ENCODE assay signal across 35 mouse cellular contexts in the genomic region with DNA sequence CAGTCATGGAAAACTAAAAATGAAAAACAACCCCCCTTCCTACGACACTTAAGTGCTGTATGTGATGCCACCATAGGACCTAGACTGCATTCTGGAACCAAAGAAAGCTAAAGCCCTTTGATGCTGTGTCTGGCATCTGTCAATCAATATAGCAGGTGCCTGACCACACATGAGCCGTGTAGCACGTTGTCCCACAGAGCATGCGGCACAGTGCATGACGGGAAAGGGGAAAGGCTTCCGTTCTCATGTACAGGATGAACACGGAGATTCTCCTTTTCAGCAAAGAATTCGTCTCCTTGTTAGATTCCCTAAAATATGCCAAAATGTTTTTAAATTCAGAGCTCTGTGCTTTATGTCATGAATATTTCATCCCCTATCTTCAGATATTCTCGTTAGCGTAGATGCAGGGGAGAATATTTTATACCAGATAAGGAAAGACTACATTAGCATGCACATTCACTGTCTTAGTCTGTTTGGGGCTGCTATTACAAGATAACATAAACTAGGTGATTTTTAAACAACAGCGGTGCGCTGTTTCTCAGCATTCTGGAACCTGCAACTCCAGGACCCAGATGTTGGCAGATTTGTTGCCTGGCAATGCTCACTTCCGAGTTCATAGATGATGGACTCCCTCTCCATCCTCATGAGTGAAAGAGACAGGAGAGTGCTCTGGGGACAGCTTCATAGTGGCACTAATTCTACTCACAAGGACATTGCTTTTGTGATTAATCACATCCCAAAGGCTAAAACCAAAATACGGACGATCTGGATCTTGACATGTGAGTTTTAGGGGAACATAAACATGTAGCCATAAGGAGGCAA. TPM values are rescaled to one million over a fixed set of nuclear protein-coding genes. Genes with fewer than 3 reads are reported as not detected.
DNase-seq lines count a peak whose midpoint lies in the region; ATAC-seq and TF ChIP-seq lines count a peak whose summit lies in the region.
"Had no signal": no experiment of that assay in that cellular context is flagged by ENCODE, and none has a peak within 500 bp of the region (broad histone marks: within the 10 kb centered on the region; RNA-seq: fewer than 3 reads in every experiment).

No protein-coding gene starts in this region.

- H3K9me3 ChIP-seq in forebrain, embryonic 16.5 days (ENCODE audit: control insufficient read depth, low read length): no peaks in the 10 kb centered on the region
- no peaks in the 10 kb centered on the region for H3K9me3 ChIP-seq in forebrain, embryonic 13.5 days (replicated peaks)
- H3K9me3 ChIP-seq: embryonic facial prominence, embryonic 12.5 days; hindbrain, embryonic 10.5 days; intestine, embryonic 15.5 days; limb, embryonic 10.5 days; limb, embryonic 15.5 days; liver, embryonic 13.5 days had no signal

- H3K4me2 ChIP-seq in forebrain, embryonic 16.5 days (ENCODE audit: low read length): no peak overlapping the region
- H3K4me2 ChIP-seq in forebrain, embryonic 13.5 days: no peak overlapping the region
- H3K4me2 ChIP-seq: embryonic facial prominence, embryonic 12.5 days; intestine, embryonic 15.5 days; limb, embryonic 15.5 days; liver, embryonic 13.5 days had no signal

- no peak overlapping the region for H3K9ac ChIP-seq in forebrain, embryonic 16.5 days (replicated peaks; ENCODE audit: low read depth, low read length)
- no peak overlapping the region for H3K9ac ChIP-seq in forebrain, embryonic 13.5 days
- H3K9ac ChIP-seq: embryonic facial prominence, embryonic 12.5 days; intestine, embryonic 15.5 days; limb, embryonic 15.5 days; liver, embryonic 13.5 days had no signal

- H3K4me1 ChIP-seq in forebrain, embryonic 16.5 days (replicated peaks; ENCODE audit: control insufficient read depth, insufficient read depth, low read length): no peaks in the 10 kb centered on the region
- no peaks in the 10 kb centered on the region for H3K4me1 ChIP-seq in forebrain, embryonic 13.5 days
- H3K4me1 ChIP-seq: embryonic facial prominence, embryonic 12.5 days; hindbrain, embryonic 10.5 days; intestine, embryonic 15.5 days; limb, embryonic 15.5 days; liver, embryonic 13.5 days; megakaryocyte, embryonic 14.5 days had no signal

- H3K36me3 ChIP-seq in forebrain, embryonic 16.5 days (ENCODE audit: control insufficient read depth, insufficient read depth): no peaks in the 10 kb centered on the region
- H3K36me3 ChIP-seq in forebrain, embryonic 13.5 days (ENCODE audit: poor library complexity, severe bottlenecking): no peaks in the 10 kb centered on the region
- H3K36me3 ChIP-seq: embryonic facial prominence, embryonic 12.5 days; hindbrain, embryonic 10.5 days; intestine, embryonic 15.5 days; limb, embryonic 10.5 days; limb, embryonic 15.5 days; liver, embryonic 13.5 days had no signal

- H3K27me3 ChIP-seq in forebrain, embryonic 16.5 days (replicated peaks; ENCODE audit: control insufficient read depth, insufficient read depth, low read length): no peaks in the 10 kb centered on the region
- no peaks in the 10 kb centered on the region for H3K27me3 ChIP-seq in forebrain, embryonic 13.5 days
- H3K27me3 ChIP-seq: CH12.LX; embryonic facial prominence, embryonic 12.5 days; intestine, embryonic 15.5 days; limb, embryonic 15.5 days; liver, embryonic 13.5 days; megakaryocyte, embryonic 14.5 days had no signal

- ATAC-seq in forebrain, embryonic 16.5 days: peak; percentile 43; the same call in 1 of the 2 replicates
- ATAC-seq in forebrain, embryonic 13.5 days: no peak
- ATAC-seq: activated CD4-positive, CD25-positive, alpha-beta regulatory T cell, adult 4 months; hindbrain, embryonic 16.5 days; intestine, embryonic 15.5 days; lung, postnatal 0 days had no signal

- H3K4me3 ChIP-seq in forebrain, embryonic 16.5 days (replicated peaks; ENCODE audit: low read length): no peak overlapping the region
- no peak overlapping the region for H3K4me3 ChIP-seq in forebrain, embryonic 13.5 days
- no peak overlapping the region for H3K4me3 ChIP-seq in layer of hippocampus, adult 2 months
- H3K4me3 ChIP-seq: embryonic facial prominence, embryonic 12.5 days; hindbrain, embryonic 10.5 days; intestine, embryonic 15.5 days; limb, embryonic 10.5 days; limb, embryonic 15.5 days; liver, embryonic 13.5 days; megakaryocyte, embryonic 14.5 days had no signal

- DNase-seq in layer of hippocampus, adult 2 months (ENCODE audit: low spot score in 2 of 2): no peak
- DNase-seq in layer of hippocampus, postnatal 10 days (ENCODE audit: low spot score in 2 of 2): no peak
- DNase-seq in right cerebral cortex, postnatal 4 days: peak; percentile 4
- DNase-seq in right cerebral cortex, postnatal 36 days (ENCODE audit: low spot score in 2 of 2): no peak
- no peak for DNase-seq in gastrocnemius, postnatal 36 days
- no peak for DNase-seq in kidney, postnatal 25 days
- DNase-seq: adrenal gland, adult 2 months; adrenal gland, postnatal 36 days; cerebellum, adult 11 months; cerebellum, adult 9-10 months; cerebellum, postnatal 36 days; heart, postnatal 14 days; kidney, adult 2 months; layer of hippocampus, adult 9-11 months; liver, embryonic 13.5 days; lung, adult 18-20 months; lung, postnatal 4 days; retina, postnatal 1 day; right cerebral cortex, postnatal 14 days; spleen, adult 18-20 months; thymus, adult 18-20 months; thymus, postnatal 36 days had no signal

- 79% methylated on average over 15 of the region's 15 CpGs for WGBS in forebrain, embryonic 16.5 days
- WGBS in forebrain, embryonic 13.5 days: 83% methylated on average over 15 of the region's 15 CpGs

- H3K27ac ChIP-seq in forebrain, embryonic 16.5 days (ENCODE audit: low read length): no peak overlapping the region
- H3K27ac ChIP-seq in forebrain, embryonic 13.5 days: no peak overlapping the region
- 0 out of 2 replicates have a peak overlapping the region, but pooled peaks have one; percentile 18 for H3K27ac ChIP-seq in layer of hippocampus, adult 2 months
- H3K27ac ChIP-seq: embryonic facial prominence, embryonic 12.5 days; hindbrain, embryonic 10.5 days; intestine, embryonic 15.5 days; kidney, postnatal 0 days; limb, embryonic 10.5 days; limb, embryonic 15.5 days; liver, embryonic 13.5 days had no signal

- intact Hi-C loops in gastrocnemius, postnatal 36 days (cut with DNase I): no loop called here

- no peak for TF ChIP-seq CTCF in layer of hippocampus, adult 2 months (conservative IDR thresholded peaks at IDR 0.05)

RNA-seq across cellular contexts. Expression of a gene that starts 36.0 kb away (rescaled TPM):
- 33.5 and 35.8 TPM in 2 replicates for polyA plus RNA-seq in forebrain, embryonic 16.5 days (2015; fragmentation: Nextera tagmentation; extraction: Ambion mirVana)
- polyA plus RNA-seq in forebrain, embryonic 13.5 days (2015; fragmentation: Nextera tagmentation; extraction: Ambion mirVana): 42.6 and 46.6 TPM in 2 replicates
- 10 to 100 TPM; 46.5 to 51.4 TPM for total RNA-seq in layer of hippocampus, adult 2 months (2021)
- total RNA-seq in layer of hippocampus, postnatal 10 days (2021): 10 to 100 TPM; 43.4 to 46.1 TPM
- total RNA-seq in gastrocnemius, postnatal 36 days (2021): 10 to 100 TPM; 44.5 to 49.6 TPM
